Mouse (Mus musculus) embryonic facial prominence, embryonic 15.5 days (tissue): ENCODE data around the gene Tmem9. TPM values are rescaled to one million over a fixed set of nuclear protein-coding genes. Genes with fewer than 3 reads are reported as not detected.

ENCODE experiments used
- ATAC-seq: fragments of 200-750 bp; cut with Nextera tagmentation; 2 replicates; pipeline ENCODE4 v1.8.0; 2017; ENCODE audit warnings: low read depth, moderate TSS enrichment; ENCODE audit not compliant: insufficient number of reproducible peaks, low FRiP score, low TSS enrichment
- H3K27ac ChIP-seq: fragments of 300-500 bp; sonication (generic); replicated peaks from 2 replicates; pipeline ENCODE4 v1.5.1; 2015; ENCODE audit warnings: mild to moderate bottlenecking, inconsistent platforms
- H3K27me3 ChIP-seq: fragments of 300-500 bp; sonication (generic); 2 replicates; pipeline ENCODE4 v1.6.1; 2015; ENCODE audit warnings: inconsistent platforms
- H3K36me3 ChIP-seq: fragments of 300-500 bp; sonication (generic); 2 replicates; pipeline ENCODE4 v1.6.1; 2015; ENCODE audit warnings: mild to moderate bottlenecking, inconsistent platforms
- H3K4me1 ChIP-seq: fragments of 300-500 bp; sonication (generic); 2 replicates; pipeline ENCODE4 v1.6.1; 2015; ENCODE audit warnings: inconsistent platforms
- H3K4me2 ChIP-seq: fragments of 300-500 bp; sonication (generic); replicated peaks from 2 replicates; pipeline ENCODE4 v1.6.1; 2015; ENCODE audit warnings: mild to moderate bottlenecking, inconsistent platforms
- H3K4me3 ChIP-seq: fragments of 300-500 bp; sonication (generic); replicated peaks from 2 replicates; pipeline ENCODE4 v1.5.1; 2015; ENCODE audit warnings: mild to moderate bottlenecking, inconsistent platforms
- H3K9ac ChIP-seq: fragments of 300-500 bp; sonication (generic); 2 replicates; pipeline ENCODE4 v1.6.1; 2015; ENCODE audit warnings: inconsistent platforms
- H3K9me3 ChIP-seq: fragments of 300-500 bp; sonication (generic); replicated peaks from 2 replicates; pipeline ENCODE4 v1.6.1; 2016; ENCODE audit warnings: inconsistent platforms
- WGBS: fragments of 180-500 bp; shearing (Covaris S2); methylation state at CpG from one replicate; pipeline ENCODE4 v1.1.7; 2015; 5-methylcytosine and 5-hydroxymethylcytosine counted together
- polyA plus RNA-seq: library from polyadenylated mRNA; unstranded; fragments of >200 nt; fragmentation: Nextera tagmentation; extraction: Ambion mirVana; gene quantifications from 2 replicates; pipeline ENCODE4 v1.2.1, GENCODE M21; 2015

Gene Tmem9
- polyA plus RNA-seq, 1 experiment from 2014 or later = 176 TPM

- Histone ChIP-seq H3K9me3 (no peaks in the 10 kb centered on the region), H3K4me3 (no peak overlapping the region), H3K27me3 (no peaks in the 10 kb centered on the region), H3K27ac (no peak overlapping the region), H3K36me3 (peaks cover 80% of the 10 kb centered on the region), H3K4me1 (peaks cover 13% of the 10 kb centered on the region), H3K9ac (no peak overlapping the region), H3K4me2 (no peak overlapping the region)
- ATAC-seq = no peak
- WGBS = 79% methylated on average over 8 of the region's 8 CpGs
Observed at GRCm38 (mm10) chr1:136031697-136032096, 23.7 kb downstream of the Tmem9 start.

- WGBS = 47% methylated on average over 7 of the region's 7 CpGs
- H3K4me3 ChIP-seq = no peak overlapping the region
- H3K27ac ChIP-seq = no peak overlapping the region
- peaks cover 68% of the 10 kb centered on the region for H3K36me3 ChIP-seq
- H3K4me2 ChIP-seq = no peak overlapping the region
- no peaks in the 10 kb centered on the region for H3K27me3 ChIP-seq
- H3K9ac ChIP-seq = no peak overlapping the region
- no peaks in the 10 kb centered on the region for H3K9me3 ChIP-seq
- peaks cover 13% of the 10 kb centered on the region for H3K4me1 ChIP-seq
- ATAC-seq = no peak
Observed at GRCm38 (mm10) chr1:136032961-136033360, 25.0 kb downstream of the Tmem9 start.

GRCm38 (mm10) chr1:136038746-136039538 lies 31.0 kb downstream of the Tmem9 start:
- Histone ChIP-seq H3K9me3 (no peaks in the 10 kb centered on the region), H3K36me3 (peaks cover 18% of the 10 kb centered on the region), H3K27me3 (no peaks in the 10 kb centered on the region), H3K27ac (no peak overlapping the region), H3K9ac (no peak overlapping the region), H3K4me2 (no peak overlapping the region), H3K4me1 (peaks cover 15% of the 10 kb centered on the region), H3K4me3 (no peak overlapping the region)
- ATAC-seq = no peak
- WGBS = 72% methylated on average over 5 of the region's 5 CpGs

- Histone ChIP-seq H3K4me1 (peaks cover 15% of the 10 kb centered on the region), H3K9ac (no peak overlapping the region), H3K4me2 (peak overlapping the region; percentile 27; the same call in 1 of the 2 replicates), H3K9me3 (no peaks in the 10 kb centered on the region), H3K27ac (no peak overlapping the region; the same call in 1 of the 2 replicates), H3K4me3 (no peak overlapping the region), H3K36me3 (peaks cover 2% of the 10 kb centered on the region; the same call in 1 of the 2 replicates), H3K27me3 (no peaks in the 10 kb centered on the region)
- peak; percentile 56; the same call in 1 of the 2 replicates for ATAC-seq
- WGBS = 21% methylated on average over 11 of the region's 11 CpGs
Observed at GRCm38 (mm10) chr1:136040452-136040851, 32.5 kb downstream of the Tmem9 start.

- no peak for ATAC-seq
- Histone ChIP-seq H3K27me3 (no peaks in the 10 kb centered on the region), H3K9ac (no peak overlapping the region), H3K4me1 (peaks cover 15% of the 10 kb centered on the region), H3K9me3 (no peaks in the 10 kb centered on the region), H3K4me2 (peak overlapping the region; percentile 27), H3K4me3 (no peak overlapping the region), H3K36me3 (no peaks in the 10 kb centered on the region; the same call in 1 of the 2 replicates), H3K27ac (no peak overlapping the region)
- WGBS = 27% methylated on average over 4 of the region's 4 CpGs
Observed at GRCm38 (mm10) chr1:136040874-136041273, 32.9 kb downstream of the Tmem9 start.

GRCm38 (mm10) chr1:136045774-136046173 lies 37.8 kb downstream of the Tmem9 start:
- H3K4me2 ChIP-seq = no peak overlapping the region
- no peak overlapping the region for H3K27ac ChIP-seq
- H3K27me3 ChIP-seq = peaks cover 24% of the 10 kb centered on the region
- no peaks in the 10 kb centered on the region for H3K36me3 ChIP-seq
- H3K4me1 ChIP-seq = peaks cover 13% of the 10 kb centered on the region
- no peak overlapping the region for H3K9ac ChIP-seq
- H3K4me3 ChIP-seq = no peak overlapping the region
- WGBS = 14% methylated on average over 4 of the region's 4 CpGs
- H3K9me3 ChIP-seq = no peaks in the 10 kb centered on the region
- ATAC-seq = no peak

- 5% methylated on average over 2 of the region's 2 CpGs for WGBS
- no peaks in the 10 kb centered on the region for H3K9me3 ChIP-seq
- H3K27me3 ChIP-seq = peaks cover 37% of the 10 kb centered on the region
- peaks cover 13% of the 10 kb centered on the region for H3K4me1 ChIP-seq
- H3K27ac ChIP-seq = no peak overlapping the region
- H3K36me3 ChIP-seq = no peaks in the 10 kb centered on the region
- ATAC-seq = no peak
- no peak overlapping the region for H3K4me2 ChIP-seq
- no peak overlapping the region for H3K9ac ChIP-seq
- no peak overlapping the region for H3K4me3 ChIP-seq
Observed at GRCm38 (mm10) chr1:136047432-136047831, 39.5 kb downstream of the Tmem9 start.

- H3K36me3 ChIP-seq = no peaks in the 10 kb centered on the region
- H3K9me3 ChIP-seq = no peaks in the 10 kb centered on the region
- 71% methylated on average over 9 of the region's 9 CpGs for WGBS
- no peak overlapping the region for H3K9ac ChIP-seq
- no peak for ATAC-seq
- H3K4me1 ChIP-seq = peaks cover 13% of the 10 kb centered on the region
- H3K4me2 ChIP-seq = no peak overlapping the region
- H3K27me3 ChIP-seq = peaks cover 39% of the 10 kb centered on the region
- no peak overlapping the region for H3K4me3 ChIP-seq
- no peak overlapping the region for H3K27ac ChIP-seq
Observed at GRCm38 (mm10) chr1:136047894-136048293, 39.9 kb downstream of the Tmem9 start.

- Histone ChIP-seq H3K4me1 (peaks cover 13% of the 10 kb centered on the region), H3K4me2 (peak within 1 kb of the TSS; percentile 59), H3K27ac (no peak within 1 kb of the TSS), H3K9ac (no peak within 1 kb of the TSS), H3K4me3 (peak within 1 kb of the TSS; percentile 38), H3K9me3 (no peaks in the 10 kb centered on the region), H3K36me3 (no peaks in the 10 kb centered on the region), H3K27me3 (peaks cover 39% of the 10 kb centered on the region)
- WGBS = 20% methylated on average over 29 of the region's 29 CpGs
- no peak for ATAC-seq
Observed at GRCm38 (mm10) chr1:136050312-136051012, 42.5 kb downstream of the Tmem9 start, which contains the start of gene Ascl5. Gene Ascl5 (plus strand): TSS chr1:136050804.

GRCm38 (mm10) chr1:136051013-136051315 lies 43.0 kb downstream of the Tmem9 start:
- H3K4me2 ChIP-seq = peak overlapping the region; percentile 59
- H3K27me3 ChIP-seq = peaks cover 39% of the 10 kb centered on the region
- WGBS = 1% methylated on average over 36 of the region's 36 CpGs
- H3K4me3 ChIP-seq = peak overlapping the region; percentile 38
- no peak overlapping the region for H3K9ac ChIP-seq
- H3K27ac ChIP-seq = no peak overlapping the region
- H3K9me3 ChIP-seq = no peaks in the 10 kb centered on the region
- peaks cover 13% of the 10 kb centered on the region for H3K4me1 ChIP-seq
- ATAC-seq = no peak
- H3K36me3 ChIP-seq = no peaks in the 10 kb centered on the region

GRCm38 (mm10) chr1:136051465-136051864 lies 43.5 kb downstream of the Tmem9 start:
- peaks cover 13% of the 10 kb centered on the region for H3K4me1 ChIP-seq
- H3K36me3 ChIP-seq = no peaks in the 10 kb centered on the region
- WGBS = 0% methylated on average over 6 of the region's 6 CpGs
- H3K27ac ChIP-seq = no peak overlapping the region
- peaks cover 39% of the 10 kb centered on the region for H3K27me3 ChIP-seq
- no peaks in the 10 kb centered on the region for H3K9me3 ChIP-seq
- peak; percentile 59; the same call in 1 of the 2 replicates for ATAC-seq
- H3K9ac ChIP-seq = no peak overlapping the region
- H3K4me2 ChIP-seq = peak overlapping the region; percentile 59
- H3K4me3 ChIP-seq = peak overlapping the region; percentile 38
